Mouse (Mus musculus) heart, postnatal 0 days (tissue): ENCODE results near the gene Elp4.

Experiments
- CTCF ChIP-seq: IDR thresholded peaks from 2 replicates; pipeline ENCODE4 v1.5.1; 2016; ENCODE audit warnings: antibody characterized with exemption, control low read depth, low read depth
- EP300 ChIP-seq: IDR thresholded peaks from 2 replicates; pipeline ENCODE4 v1.6.1; 2016; ENCODE audit warnings: antibody characterized with exemption, low read depth

DNA sequence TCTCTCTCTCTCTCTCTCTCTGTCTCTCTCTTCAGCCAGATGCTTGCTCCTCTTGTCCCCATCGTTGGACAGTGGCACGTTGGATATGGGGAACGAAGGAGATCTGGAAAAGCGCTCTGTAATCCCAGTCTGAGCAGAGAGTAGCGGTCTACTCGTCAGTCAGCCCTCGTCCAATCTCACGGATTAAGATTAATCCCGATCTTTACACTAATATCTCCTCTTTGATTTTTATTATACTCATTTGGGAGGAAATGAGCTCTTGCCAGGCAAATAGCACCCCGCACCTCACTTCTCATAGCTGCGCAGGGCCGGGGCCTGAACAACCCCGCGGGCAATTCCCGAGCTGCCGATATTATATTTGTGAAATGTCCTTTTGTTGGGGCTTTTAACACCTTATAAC lies 242.2 kb downstream of the Elp4 start:
- TF ChIP-seq CTCF (no peak), EP300 (no peak)
